Mouse (Mus musculus): ENCODE data around the gene Pcsk7. TPM values are rescaled to one million over a fixed set of nuclear protein-coding genes. Genes with fewer than 3 reads are reported as not detected.

Gene Pcsk7
- polyA plus RNA-seq, 1 experiment from 2014 or later, result 19.7 TPM

- Histone ChIP-seq H3K9me3 (ENCODE audit: control insufficient read depth, low read length) (no peaks in the 10 kb centered on the region), H3K9ac (ENCODE audit: low read length) (peak overlapping the region; percentile 71), H3K4me2 (replicated peaks; ENCODE audit: low read depth) (peak overlapping the region; percentile 54), H3K4me1 (replicated peaks; ENCODE audit: control insufficient read depth, insufficient read depth) (no peaks in the 10 kb centered on the region), H3K27ac (replicated peaks) (peak overlapping the region; percentile 82), H3K4me3 (ENCODE audit: low read depth, low read length) (peak overlapping the region; percentile 39), H3K36me3 (ENCODE audit: control insufficient read depth, insufficient read depth, low read length) (peaks cover 14% of the 10 kb centered on the region), H3K27me3 (ENCODE audit: control insufficient read depth, insufficient read depth, low read length) (no peaks in the 10 kb centered on the region)
- TF ChIP-seq EP300 (optimal IDR thresholded peaks at IDR 0.05) (no peak), CTCF (IDR thresholded peaks at IDR 0.05; ENCODE audit: low read depth) (no peak)
- DNase-seq (ENCODE audit: low spot score) (no peak), ATAC-seq (ENCODE audit: low FRiP score, low TSS enrichment) (no peak)
- 43% methylated on average over 11 of the region's 11 CpGs for WGBS
Measured at GRCm38 (mm10) chr9:45932571-45933415, 26.5 kb downstream of the Pcsk7 start.

GRCm38 (mm10) chr9:45935628-45936210, 29.4 kb downstream of the Pcsk7 start, which contains the start of gene Tagln:
TSS of gene Tagln (minus strand) at chr9:45936058.
- TF ChIP-seq CTCF (IDR thresholded peaks at IDR 0.05; ENCODE audit: low read depth), result no peak
- TF ChIP-seq EP300 (optimal IDR thresholded peaks at IDR 0.05), result peak; percentile 37
- WGBS, result 5% methylated on average over 21 of the region's 21 CpGs

GRCm38 (mm10) chr9:45936883-45937282, 30.6 kb downstream of the Pcsk7 start:
- TF ChIP-seq EP300 (optimal IDR thresholded peaks at IDR 0.05), result no peak
- peak; percentile 91 for TF ChIP-seq CTCF (IDR thresholded peaks at IDR 0.05; ENCODE audit: low read depth)
- 6% methylated on average over 3 of the region's 3 CpGs for WGBS
- Histone ChIP-seq H3K9me3 (ENCODE audit: control insufficient read depth, low read length) (no peaks in the 10 kb centered on the region), H3K4me2 (replicated peaks; ENCODE audit: low read depth) (0 out of 2 replicates have a peak overlapping the region, but pooled peaks have one; percentile 47), H3K27ac (replicated peaks) (peak overlapping the region; percentile 91), H3K9ac (ENCODE audit: low read length) (no peak overlapping the region), H3K4me3 (ENCODE audit: low read depth, low read length) (no peak overlapping the region), H3K27me3 (ENCODE audit: control insufficient read depth, insufficient read depth, low read length) (no peaks in the 10 kb centered on the region), H3K36me3 (ENCODE audit: control insufficient read depth, insufficient read depth, low read length) (peaks cover 19% of the 10 kb centered on the region), H3K4me1 (replicated peaks; ENCODE audit: control insufficient read depth, insufficient read depth) (no peaks in the 10 kb centered on the region)
- ATAC-seq (ENCODE audit: low FRiP score, low TSS enrichment), result peak; percentile 80
- DNase-seq (ENCODE audit: low spot score), result peak; percentile 84

More at GRCm38 (mm10) chr9:45935628-45936210, 29.4 kb downstream of the Pcsk7 start, which contains the start of gene Tagln:
- Histone ChIP-seq H3K4me3 (ENCODE audit: low read depth, low read length) (peak within 1 kb of the TSS; percentile 39), H3K9me3 (ENCODE audit: control insufficient read depth, low read length) (no peaks in the 10 kb centered on the region), H3K9ac (ENCODE audit: low read length) (peak within 1 kb of the TSS; percentile 74), H3K4me2 (replicated peaks; ENCODE audit: low read depth) (peak within 1 kb of the TSS; percentile 54), H3K4me1 (replicated peaks; ENCODE audit: control insufficient read depth, insufficient read depth) (no peaks in the 10 kb centered on the region), H3K27ac (replicated peaks) (peak within 1 kb of the TSS; percentile 91), H3K27me3 (ENCODE audit: control insufficient read depth, insufficient read depth, low read length) (no peaks in the 10 kb centered on the region), H3K36me3 (ENCODE audit: control insufficient read depth, insufficient read depth, low read length) (peaks cover 16% of the 10 kb centered on the region)
- ATAC-seq (ENCODE audit: low FRiP score, low TSS enrichment), result peak; percentile 78
- DNase-seq (ENCODE audit: low spot score), result peak; percentile 61

- Histone ChIP-seq H3K27ac (replicated peaks) (no peak overlapping the region), H3K4me1 (replicated peaks; ENCODE audit: control insufficient read depth, insufficient read depth) (no peaks in the 10 kb centered on the region), H3K9ac (ENCODE audit: low read length) (no peak overlapping the region), H3K4me3 (ENCODE audit: low read depth, low read length) (no peak overlapping the region), H3K36me3 (ENCODE audit: control insufficient read depth, insufficient read depth, low read length) (peaks cover 27% of the 10 kb centered on the region), H3K9me3 (ENCODE audit: control insufficient read depth, low read length) (no peaks in the 10 kb centered on the region), H3K4me2 (replicated peaks; ENCODE audit: low read depth) (no peak overlapping the region), H3K27me3 (ENCODE audit: control insufficient read depth, insufficient read depth, low read length) (no peaks in the 10 kb centered on the region)
- WGBS, result 87% methylated on average over 8 of the region's 8 CpGs
- DNase-seq (ENCODE audit: low spot score), result no peak
- ATAC-seq (ENCODE audit: low FRiP score, low TSS enrichment), result no peak
- TF ChIP-seq EP300 (optimal IDR thresholded peaks at IDR 0.05) (no peak), CTCF (IDR thresholded peaks at IDR 0.05; ENCODE audit: low read depth) (no peak)
Measured at GRCm38 (mm10) chr9:45938088-45938487, 31.8 kb downstream of the Pcsk7 start.

GRCm38 (mm10) chr9:45938952-45939637, 32.8 kb downstream of the Pcsk7 start:
- 86% methylated on average over 15 of the region's 15 CpGs for WGBS
- no peak overlapping the region for H3K27ac ChIP-seq (replicated peaks)
- TF ChIP-seq EP300 (optimal IDR thresholded peaks at IDR 0.05) (no peak), CTCF (IDR thresholded peaks at IDR 0.05; ENCODE audit: low read depth) (no peak)
- H3K4me3 ChIP-seq (ENCODE audit: low read depth, low read length), result no peak overlapping the region
- no peaks in the 10 kb centered on the region for H3K4me1 ChIP-seq (replicated peaks; ENCODE audit: control insufficient read depth, insufficient read depth)
- H3K36me3 ChIP-seq (ENCODE audit: control insufficient read depth, insufficient read depth, low read length), result peaks cover 27% of the 10 kb centered on the region
- ATAC-seq (ENCODE audit: low FRiP score, low TSS enrichment) (no peak), DNase-seq (ENCODE audit: low spot score) (no peak)
- H3K27me3 ChIP-seq (ENCODE audit: control insufficient read depth, insufficient read depth, low read length), result no peaks in the 10 kb centered on the region
- no peak overlapping the region for H3K4me2 ChIP-seq (replicated peaks; ENCODE audit: low read depth)
- H3K9ac ChIP-seq (ENCODE audit: low read length), result no peak overlapping the region
- no peaks in the 10 kb centered on the region for H3K9me3 ChIP-seq (ENCODE audit: control insufficient read depth, low read length)

All from stomach, postnatal 0 days (tissue).